Mouse (Mus musculus): ENCODE results near the gene R3hdml. TPM values are rescaled to one million over a fixed set of nuclear protein-coding genes. Genes with fewer than 3 reads are reported as not detected.

R3hdml gene
- total and polyA plus RNA-seq, 3 experiments: not detected

GRCm38 (mm10) chr2:163534958-163535524, 42.9 kb downstream of the R3hdml start (continued):
- TF ChIP-seq RCOR1 (IDR thresholded peaks at IDR 0.05; ENCODE audit: low read depth, low read length): no peak; the same call in 1 of the 2 replicates
- TF ChIP-seq MXI1 (IDR thresholded peaks at IDR 0.05; ENCODE audit: low read depth, low read length): peak; percentile 74
- TF ChIP-seq MAZ (IDR thresholded peaks at IDR 0.05; ENCODE audit: low read depth, low read length): peak; percentile 83; the same call in 1 of the 2 replicates

DNA sequence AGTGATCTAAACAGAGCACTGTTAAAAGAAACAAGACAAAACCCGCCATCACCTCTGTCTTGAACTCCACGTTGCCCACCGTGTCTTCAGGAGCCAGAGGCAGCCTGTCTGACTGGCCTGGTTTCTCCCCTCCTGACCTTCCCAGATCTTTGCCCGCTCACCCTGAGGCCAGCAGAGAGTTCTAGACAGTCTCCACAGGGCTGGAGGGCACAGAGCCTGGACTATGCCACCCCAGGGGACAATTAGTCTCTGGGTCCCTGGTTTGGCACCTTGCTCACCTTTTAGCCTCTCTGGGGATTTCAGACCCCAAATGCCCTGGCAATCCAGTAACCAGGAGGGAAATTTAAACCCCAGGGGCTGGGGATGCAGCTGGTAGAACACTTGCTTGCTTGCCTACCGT, 45.3 kb downstream of the R3hdml start:
- H3K9me3 ChIP-seq (replicated peaks; ENCODE audit: insufficient read depth, low read length): no peaks in the 10 kb centered on the region

DNA sequence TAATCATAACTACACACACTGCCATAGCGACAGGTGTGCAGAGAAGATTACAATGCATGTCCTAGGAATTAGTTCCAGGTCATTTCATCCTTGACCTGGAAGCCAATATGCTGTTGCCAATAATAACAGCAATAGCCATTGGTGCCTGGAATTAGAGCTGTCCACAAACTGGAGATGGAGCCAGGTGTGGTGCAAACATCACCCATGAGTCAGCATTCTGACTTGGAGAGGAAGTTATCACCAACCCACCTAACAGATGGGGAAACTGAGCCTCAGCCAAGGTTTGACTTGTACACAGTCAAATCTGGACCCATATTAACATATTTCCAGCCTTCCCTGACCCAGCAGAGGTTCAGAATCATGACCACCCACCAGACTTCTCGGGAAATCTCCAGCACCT, 46.3 kb downstream of the R3hdml start:
- TF ChIP-seq TCF12 (IDR thresholded peaks at IDR 0.05; ENCODE audit: low read depth, low read length) (no peak), MAFK (IDR thresholded peaks at IDR 0.05; ENCODE audit: borderline replicate concordance, low read depth, low read length) (no peak), NELFE (IDR thresholded peaks at IDR 0.05; ENCODE audit: low read depth, low read length) (no peak)
- H3K27ac ChIP-seq (ENCODE audit: control insufficient read depth, low read depth, low read length): no peak overlapping the region
- no peak for DNase-seq (ENCODE audit: low read depth, low spot score)
- H3K4me3 ChIP-seq (ENCODE audit: control insufficient read depth in 1 of 2, insufficient read depth in 1 of 2, low read depth in 2 of 2, low read length in 2 of 2): no peak overlapping the region
- no peaks in the 10 kb centered on the region; a peak in 2 of 4 replicates for H3K27me3 ChIP-seq (ENCODE audit: control insufficient read depth in 1 of 2, insufficient read depth in 2 of 2, low read length in 2 of 2)
- no peaks in the 10 kb centered on the region for H3K9me3 ChIP-seq (replicated peaks; ENCODE audit: insufficient read depth, low read length)
- peaks cover 5 to 15% of the 10 kb centered on the region in 2 experiments; a peak in 3 of 4 replicates for H3K4me1 ChIP-seq (ENCODE audit: control insufficient read depth in 1 of 2, insufficient read depth in 2 of 2, low read length in 2 of 2)
- peaks cover 0 to 5% of the 10 kb centered on the region in 2 experiments; a peak in 2 of 4 replicates for H3K36me3 ChIP-seq (ENCODE audit: control insufficient read depth in 1 of 2, insufficient read depth in 2 of 2, low read length in 2 of 2)
- no peak overlapping the region for H3K9ac ChIP-seq (ENCODE audit: control insufficient read depth, low read depth, low read length, poor library complexity, severe bottlenecking)
- H3K79me2 ChIP-seq (ENCODE audit: control insufficient read depth, insufficient read depth, low read length, poor library complexity): no peaks in the 10 kb centered on the region

More for the DNA sequence above, 45.3 kb downstream of the R3hdml start:
- DNase-seq (ENCODE audit: low read depth, low spot score): no peak
- no peak overlapping the region for H3K9ac ChIP-seq (ENCODE audit: control insufficient read depth, low read depth, low read length, poor library complexity, severe bottlenecking)
- no peak overlapping the region for H3K4me3 ChIP-seq (ENCODE audit: control insufficient read depth in 1 of 2, insufficient read depth in 1 of 2, low read depth in 2 of 2, low read length in 2 of 2)
- H3K27ac ChIP-seq (ENCODE audit: control insufficient read depth, low read depth, low read length): no peak overlapping the region
- TF ChIP-seq SMC3 (IDR thresholded peaks at IDR 0.05; ENCODE audit: low read depth, low read length) (no peak), TCF12 (IDR thresholded peaks at IDR 0.05; ENCODE audit: low read depth, low read length) (no peak)
- H3K79me2 ChIP-seq (ENCODE audit: control insufficient read depth, insufficient read depth, low read length, poor library complexity): no peaks in the 10 kb centered on the region
- H3K36me3 ChIP-seq (ENCODE audit: control insufficient read depth in 1 of 2, insufficient read depth in 2 of 2, low read length in 2 of 2): peaks cover 0 to 5% of the 10 kb centered on the region in 2 experiments; a peak in 2 of 4 replicates
- H3K4me1 ChIP-seq (ENCODE audit: control insufficient read depth in 1 of 2, insufficient read depth in 2 of 2, low read length in 2 of 2): peaks cover 5 to 18% of the 10 kb centered on the region in 2 experiments; a peak in 3 of 4 replicates
- H3K27me3 ChIP-seq (ENCODE audit: control insufficient read depth in 1 of 2, insufficient read depth in 2 of 2, low read length in 2 of 2): no peaks in the 10 kb centered on the region; a peak in 2 of 4 replicates

GRCm38 (mm10) chr2:163539321-163540040, 47.4 kb downstream of the R3hdml start:
- Histone ChIP-seq H3K4me1 (ENCODE audit: control insufficient read depth in 1 of 2, insufficient read depth in 2 of 2, low read length in 2 of 2) (peaks cover 5 to 15% of the 10 kb centered on the region in 2 experiments; a peak in 3 of 4 replicates), H3K27me3 (ENCODE audit: control insufficient read depth in 1 of 2, insufficient read depth in 2 of 2, low read length in 2 of 2) (no peaks in the 10 kb centered on the region; a peak in 2 of 4 replicates), H3K36me3 (ENCODE audit: control insufficient read depth in 1 of 2, insufficient read depth in 2 of 2, low read length in 2 of 2) (peaks cover 0 to 5% of the 10 kb centered on the region in 2 experiments; a peak in 2 of 4 replicates), H3K9ac (ENCODE audit: control insufficient read depth, low read depth, low read length, poor library complexity, severe bottlenecking) (no peak overlapping the region), H3K9me3 (replicated peaks; ENCODE audit: insufficient read depth, low read length) (no peaks in the 10 kb centered on the region), H3K79me2 (ENCODE audit: control insufficient read depth, insufficient read depth, low read length, poor library complexity) (no peaks in the 10 kb centered on the region), H3K4me3 (ENCODE audit: control insufficient read depth in 1 of 2, insufficient read depth in 1 of 2, low read depth in 2 of 2, low read length in 2 of 2) (no peak overlapping the region), H3K27ac (ENCODE audit: control insufficient read depth, low read depth, low read length) (no peak overlapping the region)
- TF ChIP-seq ZMIZ1 (IDR thresholded peaks at IDR 0.05; ENCODE audit: low read depth, low read length) (no peak), TBP (IDR thresholded peaks at IDR 0.05; ENCODE audit: low read depth, low read length) (no peak), EP300 (IDR thresholded peaks at IDR 0.05; ENCODE audit: low read depth in 1 of 2, low read length in 2 of 2) (no peak), SIN3A (IDR thresholded peaks at IDR 0.05; ENCODE audit: low read length) (no peak), BHLHE40 (IDR thresholded peaks at IDR 0.05; ENCODE audit: borderline replicate concordance, low read depth, low read length) (no peak), GATA1 (IDR thresholded peaks at IDR 0.05; ENCODE audit: low read depth, low read length) (no peak), SMC3 (IDR thresholded peaks at IDR 0.05; ENCODE audit: low read depth, low read length) (no peak)
- DNase-seq (ENCODE audit: low read depth, low spot score): no peak
